Mouse (Mus musculus): ENCODE results near the gene Opa1. TPM values are rescaled to one million over a fixed set of nuclear protein-coding genes. Genes with fewer than 3 reads are reported as not detected.

Opa1 gene
- 37.2 and 37.4 TPM in 2 replicates for polyA plus RNA-seq (2015; fragmentation: Nextera tagmentation; extraction: Ambion mirVana)

DNA sequence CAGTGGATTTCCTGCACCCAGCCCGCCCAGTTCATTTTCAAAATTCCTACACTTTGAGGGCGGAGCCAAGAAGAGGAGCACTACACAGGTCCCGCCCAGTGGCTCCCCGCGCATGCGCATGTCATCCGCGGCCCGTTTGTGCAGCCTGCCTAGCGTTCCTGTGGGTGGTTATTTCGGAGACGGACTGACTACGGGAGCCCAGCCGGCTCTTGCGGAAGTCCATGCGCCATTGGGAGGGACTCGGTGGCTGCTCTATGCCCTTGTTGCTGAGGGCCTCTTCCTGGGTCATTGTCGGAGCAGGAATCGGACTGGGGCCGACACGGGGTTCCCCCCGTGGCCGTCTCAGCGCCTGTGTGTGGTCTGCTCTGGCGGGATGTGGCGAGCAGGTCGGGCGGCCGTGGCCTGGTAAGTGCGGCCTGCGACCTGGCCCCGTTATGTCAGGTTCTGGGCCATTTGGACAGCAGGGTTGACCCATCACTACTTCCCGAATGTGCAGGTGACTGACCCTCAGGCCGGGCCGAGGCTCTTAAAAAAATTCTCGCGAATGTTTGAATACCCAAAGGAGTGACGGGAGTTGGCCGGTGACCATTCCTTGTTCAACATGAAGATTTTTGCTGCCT is at the start of gene Opa1:
TSS of gene Opa1 (plus strand) at position 168 of the 620 bp plus-strand sequence.
- Histone ChIP-seq H3K4me2 (ENCODE audit: low read depth, low read length) (peak within 1 kb of the TSS; percentile 80), H3K27ac (ENCODE audit: low read length) (peak within 1 kb of the TSS; percentile 63), H3K9me3 (ENCODE audit: control insufficient read depth, low read length) (no peaks in the 10 kb centered on the region), H3K27me3 (replicated peaks; ENCODE audit: control insufficient read depth, insufficient read depth, low read length) (no peaks in the 10 kb centered on the region), H3K4me1 (ENCODE audit: control insufficient read depth, insufficient read depth, low read length) (peaks cover 4% of the 10 kb centered on the region), H3K4me3 (ENCODE audit: low read length) (peak within 1 kb of the TSS; percentile 96), H3K36me3 (ENCODE audit: control insufficient read depth, insufficient read depth, low read length) (no peaks in the 10 kb centered on the region), H3K9ac (ENCODE audit: low read depth, low read length) (peak within 1 kb of the TSS; percentile 95)
- under 1% methylated on average over 39 of the region's 39 CpGs for WGBS
- ATAC-seq: peak; percentile 96

DNA sequence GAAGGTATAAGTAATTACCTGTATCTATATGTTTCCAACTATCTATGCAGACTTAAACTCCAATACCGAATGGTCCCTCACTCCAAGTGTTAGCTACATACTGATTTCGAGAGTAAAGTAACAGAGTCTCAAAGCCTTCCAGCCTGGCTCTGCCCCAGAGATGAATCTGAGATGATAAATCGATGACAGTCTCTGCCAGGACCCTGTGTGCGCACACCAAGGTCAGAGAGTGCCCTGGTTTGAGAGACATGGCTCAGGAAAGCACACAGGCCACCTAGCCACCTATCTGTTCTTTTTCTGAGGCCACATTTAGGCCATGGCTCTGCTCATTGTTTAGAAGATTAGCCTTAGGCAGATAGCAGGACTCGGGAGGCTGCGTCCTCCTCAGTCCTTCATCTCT is 45.5 kb upstream of the Opa1 start:
- ATAC-seq: no peak
- no peak overlapping the region for H3K4me3 ChIP-seq (ENCODE audit: low read length)
- H3K4me1 ChIP-seq (ENCODE audit: control insufficient read depth, insufficient read depth, low read length): no peaks in the 10 kb centered on the region
- 62% methylated on average over 6 of the region's 6 CpGs for WGBS
- H3K36me3 ChIP-seq (ENCODE audit: control insufficient read depth, insufficient read depth, low read length): no peaks in the 10 kb centered on the region
- no peak overlapping the region for H3K4me2 ChIP-seq (ENCODE audit: low read depth, low read length)
- H3K9me3 ChIP-seq (ENCODE audit: control insufficient read depth, low read length): no peaks in the 10 kb centered on the region
- no peak overlapping the region for H3K9ac ChIP-seq (ENCODE audit: low read depth, low read length)
- H3K27ac ChIP-seq (ENCODE audit: low read length): no peak overlapping the region
- H3K27me3 ChIP-seq (replicated peaks; ENCODE audit: control insufficient read depth, insufficient read depth, low read length): no peaks in the 10 kb centered on the region

DNA sequence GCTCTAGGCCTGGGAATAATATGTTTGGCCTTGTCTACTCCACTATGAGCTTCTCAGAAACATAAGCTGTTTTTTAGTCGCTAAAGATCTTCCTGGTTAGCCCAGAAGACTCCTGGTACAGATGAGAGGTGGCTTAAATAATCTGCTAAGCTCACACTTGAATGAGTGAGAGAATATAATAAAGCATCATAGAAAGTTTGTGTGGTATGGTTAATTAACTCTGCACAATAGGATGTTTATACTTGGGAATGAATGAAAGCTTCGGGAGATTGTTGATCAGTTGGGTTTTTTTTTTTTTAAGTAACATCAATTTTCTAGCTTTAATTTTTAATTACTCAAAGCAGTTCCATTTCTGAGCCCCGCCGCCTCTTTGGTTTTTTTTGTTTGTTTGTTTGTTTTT is 43.3 kb upstream of the Opa1 start:
- Histone ChIP-seq H3K4me2 (ENCODE audit: low read depth, low read length) (no peak overlapping the region), H3K27ac (ENCODE audit: low read length) (no peak overlapping the region), H3K9me3 (ENCODE audit: control insufficient read depth, low read length) (no peaks in the 10 kb centered on the region), H3K9ac (ENCODE audit: low read depth, low read length) (no peak overlapping the region), H3K4me3 (ENCODE audit: low read length) (no peak overlapping the region), H3K4me1 (ENCODE audit: control insufficient read depth, insufficient read depth, low read length) (no peaks in the 10 kb centered on the region), H3K27me3 (replicated peaks; ENCODE audit: control insufficient read depth, insufficient read depth, low read length) (no peaks in the 10 kb centered on the region), H3K36me3 (ENCODE audit: control insufficient read depth, insufficient read depth, low read length) (no peaks in the 10 kb centered on the region)
- ATAC-seq: no peak
- 90% methylated on average over 4 of the region's 4 CpGs for WGBS

DNA sequence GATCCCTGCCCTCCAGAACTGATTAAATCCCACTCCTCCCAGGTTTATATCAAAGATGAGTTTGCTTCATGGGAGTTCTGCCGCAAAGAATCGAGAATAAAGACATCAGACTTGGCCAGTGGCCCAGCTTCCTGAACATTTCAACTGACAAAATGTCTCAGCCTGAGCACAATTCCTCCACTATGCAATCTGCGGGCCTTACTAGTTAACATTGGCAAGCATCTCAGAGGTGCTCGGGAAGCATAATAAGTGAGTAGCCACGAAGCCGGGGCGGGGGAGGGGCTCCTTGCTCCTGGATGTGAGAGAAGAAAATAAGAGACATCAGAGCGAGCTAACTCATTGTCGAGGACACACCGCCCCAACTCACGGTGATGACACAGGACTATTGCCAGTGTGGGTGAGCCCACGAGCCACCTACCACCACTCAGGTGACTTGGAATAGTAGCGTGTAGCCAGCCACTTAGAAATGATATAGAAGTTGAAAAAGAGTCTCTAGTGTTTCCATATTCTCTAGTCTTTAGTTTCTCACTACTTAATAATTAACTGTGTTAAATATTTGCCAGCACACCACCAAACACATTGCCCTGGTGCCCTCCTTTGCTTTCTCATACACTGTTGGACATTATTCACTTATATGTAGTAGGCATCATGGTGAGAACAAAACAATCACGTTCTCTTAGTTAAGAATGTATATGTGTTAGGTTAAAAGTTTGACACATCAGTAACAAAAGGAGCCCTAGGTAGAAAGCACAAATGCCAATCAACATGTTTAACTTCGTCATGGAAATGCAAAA is 42.5 kb upstream of the Opa1 start:
- H3K9ac ChIP-seq (ENCODE audit: low read depth, low read length): no peak overlapping the region
- no peak for ATAC-seq
- 70% methylated on average over 15 of the region's 15 CpGs for WGBS

DNA sequence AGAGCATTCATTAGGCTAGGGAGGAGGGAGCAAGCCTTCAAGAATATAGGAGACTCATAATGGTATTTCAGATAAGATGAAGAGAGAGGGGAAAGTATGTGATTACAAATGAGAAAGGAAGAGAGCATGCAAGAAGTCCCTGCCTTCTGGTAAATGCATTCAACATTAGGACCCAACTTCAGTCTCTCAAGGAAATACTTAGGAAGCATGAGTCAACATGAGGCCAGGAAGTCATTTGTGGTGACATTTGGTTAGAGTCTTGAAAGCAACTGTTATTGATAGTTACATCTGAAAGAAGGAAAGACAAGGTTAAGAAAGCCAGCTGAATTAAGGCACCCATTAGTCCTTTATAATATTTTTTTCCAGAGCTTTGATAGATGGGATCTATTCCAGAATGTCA is 39.2 kb upstream of the Opa1 start:
- Histone ChIP-seq H3K4me3 (ENCODE audit: low read length) (no peak overlapping the region), H3K27me3 (replicated peaks; ENCODE audit: control insufficient read depth, insufficient read depth, low read length) (no peaks in the 10 kb centered on the region), H3K9me3 (ENCODE audit: control insufficient read depth, low read length) (no peaks in the 10 kb centered on the region), H3K4me1 (ENCODE audit: control insufficient read depth, insufficient read depth, low read length) (no peaks in the 10 kb centered on the region), H3K36me3 (ENCODE audit: control insufficient read depth, insufficient read depth, low read length) (no peaks in the 10 kb centered on the region), H3K27ac (ENCODE audit: low read length) (no peak overlapping the region), H3K9ac (ENCODE audit: low read depth, low read length) (no peak overlapping the region), H3K4me2 (ENCODE audit: low read depth, low read length) (no peak overlapping the region)
- no peak for ATAC-seq

More for the DNA sequence above, 42.5 kb upstream of the Opa1 start:
- H3K4me2 ChIP-seq (ENCODE audit: low read depth, low read length): no peak overlapping the region
- no peaks in the 10 kb centered on the region for H3K27me3 ChIP-seq (replicated peaks; ENCODE audit: control insufficient read depth, insufficient read depth, low read length)
- H3K4me1 ChIP-seq (ENCODE audit: control insufficient read depth, insufficient read depth, low read length): no peaks in the 10 kb centered on the region
- no peak overlapping the region for H3K4me3 ChIP-seq (ENCODE audit: low read length)
- H3K36me3 ChIP-seq (ENCODE audit: control insufficient read depth, insufficient read depth, low read length): no peaks in the 10 kb centered on the region
- no peak overlapping the region for H3K27ac ChIP-seq (ENCODE audit: low read length)
- H3K9me3 ChIP-seq (ENCODE audit: control insufficient read depth, low read length): no peaks in the 10 kb centered on the region

DNA sequence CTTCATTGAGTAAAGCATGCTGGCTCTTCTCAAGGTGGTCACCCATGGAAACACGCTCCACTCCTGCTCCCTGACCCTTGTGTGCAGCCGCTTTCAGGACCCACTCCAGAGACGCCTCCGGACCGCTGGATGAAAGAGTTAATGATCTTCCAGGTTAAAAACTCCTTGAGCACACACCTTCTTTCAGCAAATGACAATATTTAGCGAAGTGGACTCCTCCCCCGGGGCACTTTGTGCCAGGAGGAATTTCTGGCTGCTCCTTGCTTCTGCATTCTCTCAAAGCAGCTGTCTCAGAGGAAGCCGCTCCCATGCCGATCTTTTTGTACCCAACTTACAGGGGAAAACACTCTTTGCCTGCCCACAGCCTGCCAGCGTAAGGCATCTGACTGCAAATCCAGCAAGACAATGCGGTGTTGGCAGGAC is 37.9 kb upstream of the Opa1 start:
- Histone ChIP-seq H3K27me3 (replicated peaks; ENCODE audit: control insufficient read depth, insufficient read depth, low read length) (no peaks in the 10 kb centered on the region), H3K4me1 (ENCODE audit: control insufficient read depth, insufficient read depth, low read length) (no peaks in the 10 kb centered on the region), H3K9ac (ENCODE audit: low read depth, low read length) (no peak overlapping the region), H3K27ac (ENCODE audit: low read length) (no peak overlapping the region), H3K4me2 (ENCODE audit: low read depth, low read length) (peak overlapping the region; percentile 50), H3K36me3 (ENCODE audit: control insufficient read depth, insufficient read depth, low read length) (no peaks in the 10 kb centered on the region), H3K4me3 (ENCODE audit: low read length) (peak overlapping the region; percentile 16; the same call in 1 of the 2 replicates), H3K9me3 (ENCODE audit: control insufficient read depth, low read length) (no peaks in the 10 kb centered on the region)
- no peak for ATAC-seq
- WGBS: 41% methylated on average over 11 of the region's 11 CpGs

DNA sequence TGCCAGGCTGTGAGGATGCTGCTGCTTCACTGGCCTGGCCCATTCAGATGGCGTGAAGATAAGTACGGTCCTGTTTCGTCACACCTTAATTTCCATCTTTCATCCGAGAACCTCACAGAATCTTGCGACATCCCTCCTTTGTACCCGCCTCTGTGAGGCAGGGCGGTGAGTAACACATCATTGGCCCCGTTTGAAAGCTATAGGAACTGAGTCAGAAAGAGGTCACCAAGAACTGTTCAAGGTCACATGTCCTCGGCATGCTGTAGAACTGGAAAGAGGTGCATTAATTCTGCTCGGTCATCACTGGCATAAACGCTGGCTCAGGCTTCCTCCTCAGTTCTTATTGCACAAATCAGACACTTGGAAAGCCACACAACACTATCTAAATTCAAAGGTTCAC is 34.3 kb upstream of the Opa1 start, which contains the start of gene Atp13a4:
TSS of gene Atp13a4 (minus strand) at position 36 of the 400 bp plus-strand sequence.
- WGBS: 81% methylated on average over 11 of the region's 11 CpGs
- ATAC-seq: no peak

DNA sequence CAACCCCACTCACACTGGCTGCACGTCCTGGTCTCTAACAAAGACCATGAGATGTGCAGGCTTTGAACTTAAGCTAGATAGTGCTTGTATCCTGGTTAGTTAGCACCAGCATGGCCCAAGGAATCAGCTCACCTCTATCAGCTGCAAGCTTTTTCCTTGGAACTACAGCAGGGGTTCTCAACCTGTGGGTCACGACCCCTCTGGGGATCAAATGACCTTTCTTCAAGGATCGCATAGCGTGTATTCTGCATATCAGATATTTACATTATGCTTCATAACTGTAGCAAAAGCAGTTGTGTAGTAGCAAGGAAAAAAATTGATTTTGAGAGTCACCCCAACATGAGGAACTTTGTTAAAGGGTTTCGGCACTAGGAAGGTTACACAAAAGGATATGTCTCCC is 19.5 kb upstream of the Opa1 start:
- peaks cover 2% of the 10 kb centered on the region; the same call in 1 of the 2 replicates for H3K4me1 ChIP-seq (ENCODE audit: control insufficient read depth, insufficient read depth, low read length)
- WGBS: 81% methylated on average over 5 of the region's 5 CpGs
- no peak overlapping the region for H3K4me2 ChIP-seq (ENCODE audit: low read depth, low read length)
- H3K9me3 ChIP-seq (ENCODE audit: control insufficient read depth, low read length): no peaks in the 10 kb centered on the region
- no peak overlapping the region for H3K9ac ChIP-seq (ENCODE audit: low read depth, low read length)
- H3K4me3 ChIP-seq (ENCODE audit: low read length): no peak overlapping the region
- H3K27me3 ChIP-seq (replicated peaks; ENCODE audit: control insufficient read depth, insufficient read depth, low read length): no peaks in the 10 kb centered on the region
- ATAC-seq: no peak
- no peaks in the 10 kb centered on the region for H3K36me3 ChIP-seq (ENCODE audit: control insufficient read depth, insufficient read depth, low read length)
- H3K27ac ChIP-seq (ENCODE audit: low read length): no peak overlapping the region

More for the DNA sequence above, 34.3 kb upstream of the Opa1 start, which contains the start of gene Atp13a4:
- Histone ChIP-seq H3K27me3 (replicated peaks; ENCODE audit: control insufficient read depth, insufficient read depth, low read length) (no peaks in the 10 kb centered on the region), H3K36me3 (ENCODE audit: control insufficient read depth, insufficient read depth, low read length) (no peaks in the 10 kb centered on the region), H3K9ac (ENCODE audit: low read depth, low read length) (no peak within 1 kb of the TSS), H3K27ac (ENCODE audit: low read length) (no peak within 1 kb of the TSS), H3K4me1 (ENCODE audit: control insufficient read depth, insufficient read depth, low read length) (no peaks in the 10 kb centered on the region), H3K4me3 (ENCODE audit: low read length) (no peak within 1 kb of the TSS), H3K9me3 (ENCODE audit: control insufficient read depth, low read length) (no peaks in the 10 kb centered on the region), H3K4me2 (ENCODE audit: low read depth, low read length) (no peak within 1 kb of the TSS)

DNA sequence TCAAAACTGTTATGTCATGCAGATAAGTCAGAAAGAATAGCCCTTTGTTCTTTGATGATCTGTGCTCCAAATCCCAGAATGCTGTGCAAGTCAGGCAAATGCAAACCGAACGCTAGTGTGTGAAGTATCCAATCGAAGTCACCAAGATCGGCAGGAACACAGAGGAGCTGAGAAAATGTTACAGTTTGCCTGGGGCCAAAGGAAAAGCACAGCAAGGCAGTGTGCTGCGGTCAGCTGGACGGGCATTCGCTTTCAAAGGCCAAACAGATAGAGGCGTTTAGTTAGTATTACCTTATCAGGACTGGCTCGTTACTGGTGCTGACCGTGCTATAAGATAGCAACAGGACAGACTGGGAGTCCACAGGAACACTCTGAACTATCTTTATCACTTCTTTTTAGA is 18.7 kb upstream of the Opa1 start:
- WGBS: 38% methylated on average over 10 of the region's 10 CpGs
- Histone ChIP-seq H3K9me3 (ENCODE audit: control insufficient read depth, low read length) (no peaks in the 10 kb centered on the region), H3K4me3 (ENCODE audit: low read length) (peak overlapping the region; percentile 26; the same call in 1 of the 2 replicates), H3K4me2 (ENCODE audit: low read depth, low read length) (peak overlapping the region; percentile 48), H3K4me1 (ENCODE audit: control insufficient read depth, insufficient read depth, low read length) (peaks cover 2% of the 10 kb centered on the region; the same call in 1 of the 2 replicates), H3K9ac (ENCODE audit: low read depth, low read length) (no peak overlapping the region), H3K27ac (ENCODE audit: low read length) (no peak overlapping the region), H3K36me3 (ENCODE audit: control insufficient read depth, insufficient read depth, low read length) (no peaks in the 10 kb centered on the region), H3K27me3 (replicated peaks; ENCODE audit: control insufficient read depth, insufficient read depth, low read length) (no peaks in the 10 kb centered on the region)
- peak; percentile 58 for ATAC-seq
